Mouse (Mus musculus) heart, embryonic 15.5 days (tissue): ENCODE data around the gene Fes. TPM values are rescaled to one million over a fixed set of nuclear protein-coding genes. Genes with fewer than 3 reads are reported as not detected.

ENCODE experiments used
- ATAC-seq: fragments of 200-750 bp; cut with Nextera tagmentation; replicated peaks from 2 replicates; pipeline ENCODE4 v1.8.0; 2017; ENCODE audit warnings: low read depth, moderate TSS enrichment; ENCODE audit not compliant: insufficient number of reproducible peaks, insufficient read depth, low FRiP score
- H3K27ac ChIP-seq: fragments of 300-500 bp; sonication (generic); 2 replicates; pipeline ENCODE4 v1.5.1; 2015; ENCODE audit warnings: mild to moderate bottlenecking, inconsistent platforms
- H3K27me3 ChIP-seq: fragments of 300-500 bp; sonication (generic); 2 replicates; pipeline ENCODE4 v1.6.1; 2015; ENCODE audit warnings: inconsistent platforms
- H3K36me3 ChIP-seq: fragments of 300-500 bp; sonication (generic); 2 replicates; pipeline ENCODE4 v1.6.1; 2015; ENCODE audit warnings: mild to moderate bottlenecking, inconsistent platforms
- H3K4me1 ChIP-seq: fragments of 300-500 bp; sonication (generic); replicated peaks from 2 replicates; pipeline ENCODE4 v1.6.1; 2015; ENCODE audit warnings: inconsistent platforms
- H3K4me2 ChIP-seq: fragments of 300-500 bp; sonication (generic); 2 replicates; pipeline ENCODE4 v1.6.1; 2015; ENCODE audit warnings: inconsistent platforms, mild to moderate bottlenecking, moderate library complexity
- H3K4me3 ChIP-seq: fragments of 300-500 bp; sonication (generic); 2 replicates; pipeline ENCODE4 v1.5.1; 2015; ENCODE audit warnings: mild to moderate bottlenecking, inconsistent platforms
- H3K9ac ChIP-seq: fragments of 300-500 bp; sonication (generic); 2 replicates; pipeline ENCODE4 v1.6.1; 2015; ENCODE audit warnings: mild to moderate bottlenecking, inconsistent platforms
- H3K9me3 ChIP-seq: fragments of 300-500 bp; sonication (generic); replicated peaks from 2 replicates; pipeline ENCODE4 v1.6.1; 2016; ENCODE audit warnings: inconsistent platforms
- WGBS: fragments of 180-500 bp; shearing (Covaris S2); methylation state at CpG from one replicate; pipeline ENCODE4 v1.1.7; 2015; ENCODE audit warnings: mixed read lengths; 5-methylcytosine and 5-hydroxymethylcytosine counted together
- polyA plus RNA-seq: library from polyadenylated mRNA; unstranded; fragments of >200 nt; fragmentation: Nextera tagmentation; extraction: Ambion mirVana; gene quantifications from 2 replicates; pipeline ENCODE4 v1.2.1, GENCODE M21; 2015

Fes gene
- polyA plus RNA-seq, 1 experiment from 2014 or later: 10.9 TPM

DNA sequence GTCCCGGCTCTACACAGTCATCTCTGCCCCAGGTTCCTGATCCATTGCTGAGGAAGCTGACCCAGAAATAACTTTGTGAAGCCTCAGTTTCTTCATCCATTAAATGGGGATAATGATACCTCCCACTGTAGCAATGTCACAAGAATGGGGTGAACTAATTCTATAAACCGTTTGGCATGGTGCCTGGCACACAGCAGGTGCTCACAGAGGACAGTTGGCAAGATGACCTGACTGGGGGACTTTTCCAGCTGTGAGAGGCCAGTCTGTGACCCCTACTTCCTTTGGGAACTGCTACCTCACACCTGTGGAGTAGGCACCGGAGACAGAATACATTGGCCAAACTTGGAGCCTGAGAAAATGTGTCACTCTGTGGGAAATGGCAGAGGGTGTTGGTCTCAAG, 30.3 kb upstream of the Fes start:
- Histone ChIP-seq H3K9me3 (no peaks in the 10 kb centered on the region), H3K27me3 (no peaks in the 10 kb centered on the region), H3K9ac (no peak overlapping the region), H3K4me3 (no peak overlapping the region), H3K4me1 (peaks cover 5% of the 10 kb centered on the region), H3K4me2 (no peak overlapping the region), H3K36me3 (no peaks in the 10 kb centered on the region), H3K27ac (no peak overlapping the region)
- no peak for ATAC-seq
- WGBS: 89% methylated on average over 3 of the region's 3 CpGs

DNA sequence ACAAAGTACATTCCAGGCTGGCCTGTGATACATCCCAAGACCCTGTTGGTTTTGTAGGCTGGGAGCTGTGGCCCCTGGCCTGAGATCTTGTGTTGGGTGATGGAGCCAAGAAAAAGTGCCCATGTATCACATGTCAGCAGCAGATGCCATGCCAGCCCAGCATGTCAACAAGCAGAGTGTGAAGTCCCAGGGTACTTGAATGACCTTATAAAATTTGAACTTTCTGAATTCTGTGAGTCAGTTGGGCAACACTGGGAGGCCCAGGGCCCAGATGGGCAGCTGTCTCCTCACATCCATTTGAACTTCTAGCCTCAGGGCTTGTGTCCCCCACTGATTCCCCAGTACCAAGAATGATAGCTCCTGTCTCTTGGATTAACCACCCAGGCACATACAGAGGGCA, 29.9 kb upstream of the Fes start:
- peaks cover under 1% of the 10 kb centered on the region; the same call in 1 of the 2 replicates for H3K4me1 ChIP-seq
- no peaks in the 10 kb centered on the region for H3K9me3 ChIP-seq
- no peak overlapping the region for H3K4me3 ChIP-seq
- ATAC-seq: no peak
- H3K27ac ChIP-seq: no peak overlapping the region
- H3K4me2 ChIP-seq: no peak overlapping the region
- no peak overlapping the region for H3K9ac ChIP-seq
- no peaks in the 10 kb centered on the region for H3K36me3 ChIP-seq
- no peaks in the 10 kb centered on the region for H3K27me3 ChIP-seq

DNA sequence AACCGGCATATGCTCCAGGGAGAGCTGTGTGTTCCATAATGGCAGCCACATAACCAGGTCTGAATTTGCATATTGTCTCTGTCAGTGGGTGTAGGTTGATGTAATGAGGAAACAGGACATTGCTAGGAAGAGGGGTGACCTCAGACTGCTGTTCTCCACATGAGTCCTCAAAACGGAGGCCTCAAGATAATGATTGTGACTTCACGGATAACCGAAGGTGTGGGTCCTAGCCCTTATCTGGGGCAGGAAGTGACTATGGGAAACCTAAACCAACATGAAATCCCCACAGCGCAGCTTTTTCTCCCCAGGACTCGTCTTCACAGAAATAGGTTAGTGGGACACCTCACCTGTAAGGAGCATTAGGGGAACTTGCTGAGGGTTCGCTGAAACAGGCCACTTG, 29.2 kb upstream of the Fes start:
- H3K27ac ChIP-seq: no peak overlapping the region
- no peaks in the 10 kb centered on the region for H3K27me3 ChIP-seq
- H3K4me2 ChIP-seq: no peak overlapping the region
- no peak for ATAC-seq
- no peak overlapping the region for H3K4me3 ChIP-seq
- WGBS: 64% methylated on average over 7 of the region's 7 CpGs
- H3K36me3 ChIP-seq: no peaks in the 10 kb centered on the region
- H3K4me1 ChIP-seq: peaks cover 2% of the 10 kb centered on the region; the same call in 1 of the 2 replicates
- H3K9me3 ChIP-seq: no peaks in the 10 kb centered on the region
- no peak overlapping the region for H3K9ac ChIP-seq

DNA sequence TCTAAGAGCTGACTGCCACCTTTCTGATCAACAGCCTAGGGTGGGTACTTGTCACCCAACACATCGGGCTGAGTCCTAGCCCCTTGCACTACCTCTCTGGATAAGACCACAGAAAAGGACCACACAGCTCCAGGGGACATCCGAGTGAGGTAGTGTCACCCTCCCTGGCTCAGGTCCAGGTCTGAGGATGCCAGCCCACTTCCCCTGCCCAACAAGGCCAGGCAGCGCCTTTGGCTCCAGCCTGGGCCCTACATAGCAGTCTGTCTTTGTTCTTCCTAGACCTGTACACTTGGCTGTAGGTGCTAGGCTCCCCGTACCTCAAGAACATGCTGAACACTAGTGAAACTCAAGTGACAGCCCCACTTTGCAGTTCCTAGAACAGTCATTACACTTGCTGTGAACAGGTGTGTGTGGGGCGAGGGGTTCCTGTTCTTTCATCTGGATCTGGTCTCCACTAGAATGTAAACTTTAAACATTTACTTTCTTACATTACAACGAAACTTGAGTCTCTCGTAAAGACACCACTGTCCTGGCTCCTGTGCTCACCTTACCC, 26.6 kb upstream of the Fes start:
- no peaks in the 10 kb centered on the region for H3K27me3 ChIP-seq
- no peak for ATAC-seq
- peaks cover 6% of the 10 kb centered on the region for H3K4me1 ChIP-seq
- no peaks in the 10 kb centered on the region for H3K36me3 ChIP-seq
- H3K9me3 ChIP-seq: no peaks in the 10 kb centered on the region
- no peak overlapping the region for H3K9ac ChIP-seq
- 73% methylated on average over 7 of the region's 7 CpGs for WGBS
- no peak overlapping the region for H3K27ac ChIP-seq
- no peak overlapping the region for H3K4me2 ChIP-seq
- H3K4me3 ChIP-seq: no peak overlapping the region

DNA sequence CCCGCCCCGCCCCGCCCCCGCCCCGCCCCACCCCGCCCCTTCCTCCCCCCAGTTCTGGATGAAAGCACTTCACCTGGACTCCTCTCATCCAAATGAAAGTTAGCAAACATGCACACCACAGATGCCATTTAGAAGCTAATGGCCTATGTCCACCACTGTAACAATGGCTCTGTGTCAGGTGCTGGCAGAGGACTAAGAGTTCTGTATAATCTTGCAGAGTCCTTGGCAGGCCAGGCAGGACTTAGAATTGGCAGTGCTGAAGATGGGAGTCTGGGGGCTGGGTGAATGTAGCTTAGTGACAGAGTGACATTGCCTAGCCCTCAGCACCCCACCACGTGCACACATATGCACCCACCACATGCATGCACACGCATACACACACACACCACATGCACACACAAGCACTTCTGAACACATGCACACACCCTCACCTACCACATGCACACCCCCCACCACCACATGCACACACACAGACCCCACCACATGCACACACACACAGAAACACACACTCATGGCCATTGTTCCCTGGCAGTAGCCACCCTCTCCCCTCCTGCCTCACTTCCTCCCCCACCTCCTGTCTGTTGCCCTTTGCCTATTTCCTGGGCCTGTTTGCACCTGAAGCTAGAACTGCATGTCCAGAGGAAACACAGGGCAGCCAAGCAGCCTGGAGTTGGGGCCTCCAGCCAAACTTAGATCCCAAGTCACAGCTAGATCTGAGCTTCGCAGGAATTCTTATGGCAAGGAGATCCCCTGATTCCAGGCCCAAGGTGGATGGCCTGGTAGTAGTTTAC, 26.0 kb upstream of the Fes start:
- H3K27ac ChIP-seq: no peak overlapping the region
- 78% methylated on average over 9 of the region's 9 CpGs for WGBS
- ATAC-seq: no peak

DNA sequence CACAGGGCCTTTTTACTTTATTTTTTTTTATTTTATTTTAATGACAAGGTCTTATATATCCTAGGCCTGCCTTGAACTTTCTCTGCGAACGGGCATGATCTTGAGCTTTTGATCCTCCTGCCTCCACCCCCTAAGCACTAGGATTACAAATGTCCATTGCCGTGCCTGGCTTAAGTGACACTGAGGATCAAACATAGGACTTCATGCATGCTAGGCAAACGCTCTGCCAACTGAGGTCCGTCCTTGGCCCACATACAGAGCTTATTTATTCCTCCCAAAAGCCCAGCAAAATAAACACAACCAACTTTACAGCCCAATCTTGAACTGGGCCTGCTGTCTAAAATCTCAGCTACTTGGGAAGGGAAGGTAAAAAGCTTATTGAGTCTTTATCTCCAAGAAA, 25.0 kb upstream of the Fes start:
- Histone ChIP-seq H3K4me1 (peaks cover 7% of the 10 kb centered on the region), H3K27ac (no peak overlapping the region), H3K36me3 (no peaks in the 10 kb centered on the region), H3K9ac (no peak overlapping the region), H3K9me3 (no peaks in the 10 kb centered on the region), H3K4me3 (no peak overlapping the region), H3K4me2 (no peak overlapping the region), H3K27me3 (no peaks in the 10 kb centered on the region)
- no peak for ATAC-seq
- 81% methylated on average over 5 of the region's 5 CpGs for WGBS

More for the DNA sequence above, 26.0 kb upstream of the Fes start:
- Histone ChIP-seq H3K27me3 (no peaks in the 10 kb centered on the region), H3K4me2 (no peak overlapping the region), H3K36me3 (no peaks in the 10 kb centered on the region), H3K9me3 (no peaks in the 10 kb centered on the region), H3K9ac (no peak overlapping the region), H3K4me3 (no peak overlapping the region), H3K4me1 (peaks cover 6% of the 10 kb centered on the region)

DNA sequence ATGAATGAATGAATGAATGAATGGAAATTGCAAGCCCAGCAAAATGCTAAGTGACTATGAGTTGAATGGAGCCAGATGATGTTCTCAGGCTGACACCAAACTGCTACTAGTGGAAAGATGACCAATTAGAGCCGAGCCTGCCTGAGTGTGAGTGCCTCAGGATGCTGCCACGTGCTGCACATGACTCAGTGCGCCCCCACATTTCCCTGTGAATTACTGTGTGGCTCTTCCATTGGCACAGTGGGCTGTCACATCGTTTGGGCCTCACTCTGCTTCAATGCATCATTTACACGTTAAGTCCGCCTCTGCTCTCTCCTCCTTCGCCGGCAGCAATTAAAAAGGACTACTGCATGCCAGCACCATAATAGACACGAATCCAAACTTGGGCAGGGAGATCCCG, 24.5 kb upstream of the Fes start:
- Histone ChIP-seq H3K4me2 (no peak overlapping the region), H3K4me1 (peaks cover 9% of the 10 kb centered on the region), H3K36me3 (no peaks in the 10 kb centered on the region), H3K27ac (no peak overlapping the region), H3K27me3 (no peaks in the 10 kb centered on the region), H3K9me3 (no peaks in the 10 kb centered on the region), H3K4me3 (no peak overlapping the region), H3K9ac (no peak overlapping the region)
- WGBS: 77% methylated on average over 10 of the region's 10 CpGs
- ATAC-seq: no peak

DNA sequence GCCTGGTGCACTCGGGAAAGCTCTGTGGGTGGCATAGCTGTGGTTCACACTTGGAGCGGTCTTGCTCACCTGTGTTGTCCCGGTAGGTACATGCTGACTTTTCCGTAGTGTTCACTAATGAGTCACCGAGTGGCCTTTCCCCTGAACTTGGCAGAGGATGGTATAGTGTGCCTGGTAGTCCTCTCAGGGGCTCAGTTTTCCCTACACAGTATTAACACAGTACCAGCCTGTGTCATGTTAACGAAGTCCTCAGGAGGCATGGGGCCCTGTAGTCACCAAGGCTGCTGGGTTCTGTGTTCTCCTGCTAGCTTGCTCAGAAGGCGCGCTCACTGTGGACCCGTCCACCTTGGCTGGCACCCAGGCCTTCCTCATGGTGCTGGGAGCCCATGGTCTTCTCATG, 22.6 kb upstream of the Fes start:
- H3K9me3 ChIP-seq: no peaks in the 10 kb centered on the region
- H3K4me2 ChIP-seq: no peak overlapping the region
- H3K4me1 ChIP-seq: peaks cover 9% of the 10 kb centered on the region
- no peak overlapping the region for H3K27ac ChIP-seq
- no peaks in the 10 kb centered on the region for H3K36me3 ChIP-seq
- no peak overlapping the region for H3K4me3 ChIP-seq
- H3K27me3 ChIP-seq: no peaks in the 10 kb centered on the region
- no peak overlapping the region for H3K9ac ChIP-seq
- 82% methylated on average over 9 of the region's 9 CpGs for WGBS
- ATAC-seq: no peak

DNA sequence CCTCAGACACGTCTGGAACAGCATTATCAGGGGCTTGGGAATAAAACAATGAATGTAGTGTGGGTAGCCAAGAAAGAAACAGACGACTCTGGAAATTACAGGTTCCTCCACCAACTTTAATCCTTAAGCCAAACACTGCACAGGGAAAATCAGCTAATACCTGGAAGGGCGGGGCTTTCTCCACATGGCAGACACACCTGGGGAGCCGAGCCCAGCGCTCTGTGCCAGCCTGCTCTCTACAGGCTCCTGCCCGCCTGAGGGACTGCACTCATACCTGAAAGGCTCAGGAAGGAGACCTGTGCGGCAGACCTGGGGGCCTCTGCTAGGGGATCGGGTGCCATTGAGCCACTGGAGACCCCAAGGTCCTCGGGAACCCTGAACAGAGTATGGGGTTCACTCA, 20.0 kb upstream of the Fes start:
- H3K4me1 ChIP-seq: peaks cover 29% of the 10 kb centered on the region
- H3K9ac ChIP-seq: no peak overlapping the region
- ATAC-seq: no peak
- H3K4me2 ChIP-seq: no peak overlapping the region
- H3K27me3 ChIP-seq: no peaks in the 10 kb centered on the region
- H3K4me3 ChIP-seq: no peak overlapping the region
- no peaks in the 10 kb centered on the region for H3K9me3 ChIP-seq
- no peak overlapping the region for H3K27ac ChIP-seq
- no peaks in the 10 kb centered on the region for H3K36me3 ChIP-seq
- WGBS: 71% methylated on average over 9 of the region's 9 CpGs

DNA sequence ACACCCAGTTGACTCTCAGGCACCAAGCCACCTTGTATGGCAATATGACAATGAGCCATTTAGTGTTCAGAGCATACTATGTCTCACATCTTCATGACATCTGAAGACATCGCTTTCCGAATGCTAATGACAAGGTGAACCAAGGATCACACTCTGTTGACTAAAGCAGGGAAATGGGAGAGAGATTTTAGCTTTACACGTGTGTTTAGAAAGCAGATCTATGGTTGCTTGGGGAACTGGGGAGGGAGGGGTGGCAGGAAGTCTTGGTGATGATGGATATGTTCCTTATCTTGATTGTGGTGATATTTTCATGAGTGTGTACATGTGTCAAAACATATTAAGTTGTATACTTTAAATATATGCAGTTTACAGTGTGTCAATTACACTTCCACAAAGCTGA, 18.4 kb upstream of the Fes start:
- Histone ChIP-seq H3K27ac (no peak overlapping the region), H3K9ac (no peak overlapping the region), H3K4me3 (no peak overlapping the region), H3K4me1 (peaks cover 29% of the 10 kb centered on the region), H3K27me3 (no peaks in the 10 kb centered on the region), H3K36me3 (no peaks in the 10 kb centered on the region), H3K4me2 (no peak overlapping the region), H3K9me3 (no peaks in the 10 kb centered on the region)
- 85% methylated on average over 3 of the region's 3 CpGs for WGBS
- no peak for ATAC-seq

DNA sequence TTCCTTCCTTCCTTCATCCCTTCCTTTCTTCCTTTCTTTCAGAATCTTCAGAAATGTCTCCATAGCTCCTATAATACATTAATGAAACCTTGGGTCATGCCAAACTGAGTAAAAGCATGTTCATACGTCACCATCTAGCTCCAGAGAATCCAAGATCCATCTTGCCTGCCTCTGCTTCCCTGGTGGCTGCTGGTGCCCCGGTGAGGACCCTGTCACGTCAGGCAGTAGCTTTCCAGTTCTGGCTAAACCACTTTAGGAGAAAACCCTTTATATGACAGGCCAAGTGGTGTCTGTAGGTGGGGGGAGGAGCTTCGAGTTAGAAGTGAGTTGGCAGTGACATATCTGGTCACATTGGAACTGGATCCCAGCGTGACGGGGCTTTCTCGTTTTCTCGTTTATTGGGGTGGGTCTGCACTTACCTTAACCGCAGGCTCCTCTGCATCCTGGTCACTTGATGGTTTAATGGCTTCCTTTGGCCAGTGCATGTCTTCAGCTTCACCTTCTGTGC, 17.5 kb upstream of the Fes start, which contains the start of gene Furin:
Furin (minus strand) TSS at position 249 of the 508 bp plus-strand sequence.
- H3K27ac ChIP-seq: peak within 1 kb of the TSS; percentile 94
- no peaks in the 10 kb centered on the region for H3K36me3 ChIP-seq
- ATAC-seq: no peak
- no peaks in the 10 kb centered on the region for H3K27me3 ChIP-seq
- no peak within 1 kb of the TSS for H3K9ac ChIP-seq
- no peak within 1 kb of the TSS for H3K4me3 ChIP-seq
- 62% methylated on average over 9 of the region's 9 CpGs for WGBS
- H3K4me1 ChIP-seq: peaks cover 38% of the 10 kb centered on the region
- no peak within 1 kb of the TSS for H3K4me2 ChIP-seq
- no peaks in the 10 kb centered on the region for H3K9me3 ChIP-seq
